ENCODE assay signal across 17 mouse cellular contexts in genomic region chr11:114968752-114969207, GRCm38 (mm10). TPM values are rescaled to one million over a fixed set of nuclear protein-coding genes. Genes with fewer than 3 reads are reported as not detected.
DNase-seq lines count a peak whose midpoint lies in the region; ATAC-seq and TF ChIP-seq lines count a peak whose summit lies in the region.
"Had no signal": no experiment of that assay in that cellular context is flagged by ENCODE, and none has a peak within 500 bp of the region (broad histone marks: within the 10 kb centered on the region; RNA-seq: fewer than 3 reads in every experiment).

Gene Cd300c (minus strand): TSS chr11:114969157.

- no peak within 1 kb of the TSS for H3K4me2 ChIP-seq in midbrain, embryonic 16.5 days (ENCODE audit: low read length)
- H3K4me2 ChIP-seq: hindbrain, embryonic 13.5 days; limb, embryonic 12.5 days; midbrain, embryonic 11.5 days had no signal

- no peak for ATAC-seq in midbrain, embryonic 16.5 days
- ATAC-seq: forebrain, postnatal 0 days had no signal

- H3K36me3 ChIP-seq in midbrain, embryonic 16.5 days (ENCODE audit: control insufficient read depth, insufficient read depth, low read length): no peaks in the 10 kb centered on the region
- H3K36me3 ChIP-seq: hindbrain, embryonic 13.5 days; limb, embryonic 12.5 days had no signal

- TF ChIP-seq POLR2A in bone marrow, adult 2 months (IDR thresholded peaks at IDR 0.05; ENCODE audit: borderline replicate concordance, control insufficient read depth, low read depth, low read length): no peak

- peak within 1 kb of the TSS; percentile 77 for H3K27ac ChIP-seq in bone marrow, adult 2 months (ENCODE audit: control insufficient read depth, insufficient read depth, low read depth, low read length, poor library complexity)
- H3K27ac ChIP-seq in midbrain, embryonic 16.5 days (ENCODE audit: low read length): no peak within 1 kb of the TSS
- H3K27ac ChIP-seq: hindbrain, embryonic 13.5 days; limb, embryonic 12.5 days had no signal

- no peak within 1 kb of the TSS for H3K9ac ChIP-seq in midbrain, embryonic 16.5 days (ENCODE audit: low read depth, low read length)
- H3K9ac ChIP-seq: forebrain, postnatal 0 days; hindbrain, embryonic 13.5 days; limb, embryonic 12.5 days had no signal

- DNase-seq in left cerebral cortex, adult 9 months (ENCODE audit: low spot score in 2 of 2): peak; percentile 2 to 3
- DNase-seq in left cerebral cortex, postnatal 4 days: no peak
- DNase-seq in brain, adult 2 months (ENCODE audit: low read depth, low spot score): peak; percentile 27
- DNase-seq in lung, postnatal 4 days: peak; percentile 17 to 26
- DNase-seq in embryo, embryonic 10 days (ENCODE audit: low spot score): no peak
- DNase-seq in adrenal gland, adult 8-10 months: no peak
- DNase-seq: adrenal gland, postnatal 10 days; cerebellum, adult 11-12 months; forebrain, postnatal 0 days; kidney, adult 18-20 months had no signal

- H3K4me3 ChIP-seq in bone marrow, adult 2 months (replicated peaks; ENCODE audit: control insufficient read depth, low read depth, low read length): no peak within 1 kb of the TSS
- no peak within 1 kb of the TSS for H3K4me3 ChIP-seq in midbrain, embryonic 16.5 days (ENCODE audit: low read depth, low read length)
- H3K4me3 ChIP-seq: hindbrain, embryonic 13.5 days; limb, embryonic 12.5 days had no signal

- H3K9me3 ChIP-seq in midbrain, embryonic 16.5 days (replicated peaks; ENCODE audit: control insufficient read depth, low read length, poor library complexity, severe bottlenecking): no peaks in the 10 kb centered on the region

- TF ChIP-seq CTCF in bone marrow, adult 2 months (IDR thresholded peaks at IDR 0.05; ENCODE audit: control insufficient read depth, insufficient read depth, low read length): no peak

- peaks cover 6% of the 10 kb centered on the region for H3K4me1 ChIP-seq in bone marrow, adult 2 months (ENCODE audit: control insufficient read depth, insufficient read depth, low read length)
- H3K4me1 ChIP-seq in midbrain, embryonic 16.5 days (ENCODE audit: control insufficient read depth, insufficient read depth, low read length): no peaks in the 10 kb centered on the region
- H3K4me1 ChIP-seq: hindbrain, embryonic 13.5 days; limb, embryonic 12.5 days had no signal

- 35% methylated on average over 9 of the region's 9 CpGs for WGBS in bone marrow, adult 2 months
- WGBS in midbrain, embryonic 16.5 days: 82% methylated on average over 9 of the region's 9 CpGs

- no peaks in the 10 kb centered on the region for H3K27me3 ChIP-seq in midbrain, embryonic 16.5 days (ENCODE audit: control insufficient read depth, insufficient read depth, low read depth, low read length)
- H3K27me3 ChIP-seq: hindbrain, embryonic 13.5 days; limb, embryonic 12.5 days had no signal

- intact Hi-C loops in left cerebral cortex, postnatal 4 days (cut with DNase I): no loop called here

RNA-seq across cellular contexts. Expression of gene Cd300c, which starts in this region (rescaled TPM):
- not detected for total RNA-seq in left cerebral cortex, postnatal 4 days (2021)
- polyA plus RNA-seq in bone marrow, adult 2 months (2011; ENCODE audit: insufficient read depth, insufficient read length, low replicate concordance, missing spikeins): 4.0 and 12.7 TPM in 2 replicates
- total RNA-seq in adrenal gland, adult 8-10 months (2022): not detected
- polyA plus RNA-seq in midbrain, embryonic 16.5 days (2015; fragmentation: Nextera tagmentation; extraction: Ambion mirVana): not detected in 2 replicates
- total RNA-seq: adrenal gland, postnatal 10 days; forebrain, postnatal 0 days; layer of hippocampus, adult 8-10 months had no signal
- polyA plus RNA-seq: forebrain, postnatal 0 days; hindbrain, embryonic 13.5 days; limb, embryonic 12.5 days; midbrain, embryonic 11.5 days; neural tube, embryonic 11.5 days had no signal

Comparison
In these comparisons a context has a peak if more than half of its experiments do, and no peak if none do; other contexts are left out.
1. DNase-seq: peak in left cerebral cortex, adult 9 months (2 of 2), brain, adult 2 months (single experiment) and lung, postnatal 4 days (2 of 2); none in left cerebral cortex, postnatal 4 days (single experiment), embryo, embryonic 10 days (single experiment) and adrenal gland, adult 8-10 months (single experiment).